Mouse (Mus musculus) limb, embryonic 12.5 days (tissue): Measurements from ENCODE around the gene Angptl2. TPM values are rescaled to one million over a fixed set of nuclear protein-coding genes. Genes with fewer than 3 reads are reported as not detected.
A peak's percentile ranks its signal among the peaks of the same experiment; 100 is the strongest.

Source experiments
- ATAC-seq: fragments of 200-750 bp; cut with Nextera tagmentation; 2 replicates; pipeline ENCODE4 v1.8.0; 2017; ENCODE audit warnings: low read depth, moderate TSS enrichment; ENCODE audit not compliant: insufficient number of reproducible peaks, insufficient read depth, low FRiP score, low TSS enrichment
- H3K27ac ChIP-seq: fragments of 300-500 bp; sonication (generic); 2 replicates; pipeline ENCODE4 v1.5.1; 2016; ENCODE audit warnings: mild to moderate bottlenecking, moderate library complexity
- H3K27me3 ChIP-seq: fragments of 300-500 bp; sonication (generic); 2 replicates; pipeline ENCODE4 v1.6.1; 2016; ENCODE audit warnings: mild to moderate bottlenecking, moderate library complexity
- H3K36me3 ChIP-seq: fragments of 300-500 bp; sonication (generic); 2 replicates; pipeline ENCODE4 v1.6.1; 2016; ENCODE audit warnings: mild to moderate bottlenecking, moderate library complexity
- H3K4me1 ChIP-seq: fragments of 300-500 bp; sonication (generic); replicated peaks from 2 replicates; pipeline ENCODE4 v1.6.1; 2016
- H3K4me2 ChIP-seq: fragments of 300-500 bp; sonication (generic); 2 replicates; pipeline ENCODE4 v1.6.1; 2016; ENCODE audit warnings: mild to moderate bottlenecking, moderate library complexity
- H3K4me3 ChIP-seq: fragments of 300-500 bp; sonication (generic); replicated peaks from 2 replicates; pipeline ENCODE4 v1.5.1; 2016; ENCODE audit warnings: mild to moderate bottlenecking
- H3K9ac ChIP-seq: fragments of 300-500 bp; sonication (generic); replicated peaks from 2 replicates; pipeline ENCODE4 v1.6.1; 2016; ENCODE audit warnings: mild to moderate bottlenecking, moderate library complexity
- H3K9me3 ChIP-seq: fragments of 300-500 bp; sonication (generic); 2 replicates; pipeline ENCODE4 v1.6.1; 2016; ENCODE audit warnings: mild to moderate bottlenecking, moderate library complexity
- WGBS: fragments of 180-500 bp; shearing (Covaris S2); methylation state at CpG from one replicate; pipeline ENCODE4 v1.1.7; 2016; 5-methylcytosine and 5-hydroxymethylcytosine counted together
- polyA plus RNA-seq: library from polyadenylated mRNA; unstranded; fragments of >200 nt; fragmentation: Nextera tagmentation; extraction: Ambion mirVana; gene quantifications from 2 replicates; pipeline ENCODE4 v1.2.1, GENCODE M21; 2016

Angptl2 gene
- polyA plus RNA-seq, 1 experiment from 2014 or later, result 54.7 TPM

DNA sequence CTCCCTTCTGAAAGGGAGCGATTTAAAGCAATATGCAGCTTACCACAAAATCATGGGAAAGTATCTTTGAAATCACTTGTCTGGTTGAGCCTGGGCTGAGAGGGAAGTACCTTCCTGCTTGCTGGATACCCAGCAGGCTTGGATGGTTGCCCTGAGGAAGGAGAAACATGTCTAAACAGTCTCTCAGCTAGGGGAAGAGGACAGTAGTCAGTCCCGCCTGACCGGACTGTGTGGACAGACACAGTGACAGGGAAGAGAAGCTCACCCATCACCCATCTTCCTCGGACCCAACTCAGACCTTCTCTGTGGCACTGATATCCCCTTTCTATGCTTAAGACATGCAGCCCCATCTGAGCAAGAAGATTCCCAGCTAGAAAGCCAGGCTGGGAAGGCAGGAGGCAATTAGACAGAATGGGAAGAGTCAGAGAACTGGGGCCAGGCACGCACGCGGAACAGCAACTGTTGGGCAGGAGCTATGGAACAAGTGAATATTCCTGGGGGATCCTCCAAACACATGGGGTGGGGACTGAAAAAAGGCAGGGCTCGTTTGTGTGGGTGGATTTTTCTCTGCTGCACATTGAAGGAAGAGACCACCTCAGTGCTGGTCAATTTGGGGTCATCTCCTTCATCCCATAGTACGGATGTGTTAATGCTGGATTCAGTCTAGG is 38.6 kb downstream of the Angptl2 start:
- 86% methylated on average over 9 of the region's 9 CpGs for WGBS
- Histone ChIP-seq H3K36me3 (0 out of 2 replicates have a peak, but pooled peaks cover 4% of the 10 kb centered on the region), H3K9ac (no peak overlapping the region)

DNA sequence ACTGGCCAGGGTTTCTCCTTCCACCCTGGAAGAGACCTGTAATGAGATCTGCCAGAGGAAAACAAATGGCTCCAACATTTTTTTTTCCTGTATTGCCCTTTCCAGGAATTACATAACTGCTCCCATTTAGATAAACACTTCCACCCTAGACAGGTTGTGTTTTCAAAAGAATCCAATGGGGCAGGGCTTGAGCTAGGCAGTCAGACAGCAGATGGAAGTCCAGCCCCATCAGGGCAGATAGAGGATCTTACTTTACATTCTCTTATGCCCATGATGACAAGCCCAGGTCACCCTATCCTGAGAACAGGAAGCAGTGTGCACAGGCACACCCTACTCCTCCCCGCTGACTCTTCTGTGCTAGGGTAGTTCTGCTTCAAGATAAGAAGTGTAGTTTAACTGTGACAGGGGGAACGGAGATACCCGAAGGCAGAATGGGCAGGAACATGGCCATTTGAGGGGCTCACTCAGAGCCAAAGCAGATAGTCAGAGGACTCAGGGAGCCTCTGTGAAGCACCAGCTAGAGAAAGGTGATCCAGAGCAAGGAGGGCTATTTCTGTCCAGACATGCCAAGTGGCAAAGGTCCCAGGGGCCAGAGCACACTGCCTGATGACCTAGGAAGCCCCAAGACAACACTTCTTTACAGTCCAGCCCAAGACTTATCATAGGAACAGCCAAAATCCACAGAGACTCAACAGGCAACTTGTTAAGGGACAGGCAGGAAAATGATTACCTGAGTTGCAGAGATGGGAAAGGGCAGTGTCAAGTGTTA is 41.1 kb downstream of the Angptl2 start:
- H3K9me3 ChIP-seq, result no peaks in the 10 kb centered on the region
- WGBS, result 93% methylated on average over 3 of the region's 3 CpGs
- H3K27ac ChIP-seq, result no peak overlapping the region
- no peak overlapping the region for H3K9ac ChIP-seq
- H3K27me3 ChIP-seq, result no peaks in the 10 kb centered on the region
- H3K4me3 ChIP-seq, result no peak overlapping the region
- H3K36me3 ChIP-seq, result no peaks in the 10 kb centered on the region
- peaks cover 12% of the 10 kb centered on the region for H3K4me1 ChIP-seq
- H3K4me2 ChIP-seq, result no peak overlapping the region
- no peak for ATAC-seq

More for the DNA sequence above, 38.6 kb downstream of the Angptl2 start:
- Histone ChIP-seq H3K4me1 (peaks cover 25% of the 10 kb centered on the region), H3K4me2 (no peak overlapping the region), H3K9me3 (no peaks in the 10 kb centered on the region), H3K27me3 (no peaks in the 10 kb centered on the region), H3K4me3 (no peak overlapping the region), H3K27ac (peak overlapping the region; percentile 31; the same call in 1 of the 2 replicates)
- ATAC-seq, result no peak

DNA sequence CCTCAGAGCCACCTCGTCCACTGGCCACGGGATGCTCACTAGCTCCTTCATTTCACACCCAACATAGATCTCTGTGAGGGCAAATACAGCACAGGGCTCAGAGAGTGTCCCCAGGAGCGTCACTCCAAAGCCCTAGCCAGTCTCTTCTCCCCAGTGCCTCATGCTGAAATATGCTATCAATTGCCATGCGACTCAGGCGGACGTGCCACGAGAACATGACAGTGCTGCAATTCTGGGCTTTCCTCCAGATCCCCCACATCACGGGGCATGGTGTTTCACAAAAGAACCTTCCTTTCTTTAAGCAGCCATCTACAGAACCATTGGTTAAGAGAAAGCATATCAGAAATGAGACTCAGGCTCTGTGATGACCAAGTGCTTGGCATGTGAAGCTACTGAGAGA is 44.9 kb downstream of the Angptl2 start:
- no peak for ATAC-seq
- Histone ChIP-seq H3K4me2 (no peak overlapping the region), H3K9ac (no peak overlapping the region), H3K27me3 (no peaks in the 10 kb centered on the region), H3K9me3 (no peaks in the 10 kb centered on the region), H3K4me3 (no peak overlapping the region), H3K36me3 (no peaks in the 10 kb centered on the region), H3K27ac (no peak overlapping the region), H3K4me1 (peaks cover 5% of the 10 kb centered on the region; the same call in 1 of the 2 replicates)
- 90% methylated on average over 8 of the region's 8 CpGs for WGBS

DNA sequence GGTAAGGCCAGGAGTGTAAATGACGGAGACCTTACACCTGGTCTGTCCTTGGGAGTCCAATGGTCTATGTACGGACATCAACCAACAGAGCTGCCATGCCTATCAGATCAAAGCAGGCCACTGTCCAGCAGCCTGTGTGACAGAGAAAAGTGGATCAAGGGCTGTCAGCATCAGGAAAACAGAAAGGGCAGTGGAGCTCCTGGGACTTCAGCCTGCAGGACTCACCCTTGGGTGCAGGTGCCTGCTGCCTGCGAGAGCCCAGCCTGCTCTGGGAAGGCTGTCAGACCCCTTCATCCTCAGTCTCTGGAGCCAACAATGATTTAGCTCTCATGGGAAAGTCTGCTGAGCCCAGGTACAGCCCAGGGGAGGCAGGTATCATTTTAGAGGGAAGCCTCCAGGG is 45.6 kb downstream of the Angptl2 start:
- no peak overlapping the region for H3K27ac ChIP-seq
- H3K4me2 ChIP-seq, result no peak overlapping the region
- no peak for ATAC-seq
- H3K4me3 ChIP-seq, result no peak overlapping the region
- H3K36me3 ChIP-seq, result no peaks in the 10 kb centered on the region
- H3K9me3 ChIP-seq, result no peaks in the 10 kb centered on the region
- WGBS, result 86% methylated on average over 3 of the region's 3 CpGs
- no peak overlapping the region for H3K9ac ChIP-seq
- H3K27me3 ChIP-seq, result no peaks in the 10 kb centered on the region
- H3K4me1 ChIP-seq, result peaks cover 7% of the 10 kb centered on the region; the same call in 1 of the 2 replicates

DNA sequence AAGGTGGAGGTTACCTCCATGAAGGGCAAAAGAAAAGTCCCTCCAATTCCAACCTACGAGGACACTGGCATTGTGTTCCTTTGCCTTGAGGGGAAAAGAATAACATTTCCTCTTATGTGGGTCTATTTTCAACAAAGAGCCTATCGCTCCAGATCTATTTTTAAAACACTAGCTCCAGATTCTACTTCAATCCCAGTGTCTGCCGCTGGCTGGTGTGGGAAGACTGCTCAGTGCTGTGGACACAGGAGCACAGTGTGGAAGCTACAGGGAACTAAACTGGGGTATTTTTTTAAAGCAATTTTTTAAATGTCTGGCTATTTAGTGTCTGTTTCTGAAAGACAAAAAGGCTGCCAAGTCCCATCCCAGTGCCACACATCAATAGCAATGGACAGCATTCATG is 49.9 kb downstream of the Angptl2 start:
- H3K4me2 ChIP-seq, result no peak overlapping the region
- peaks cover 10% of the 10 kb centered on the region; the same call in 1 of the 2 replicates for H3K4me1 ChIP-seq
- no peaks in the 10 kb centered on the region for H3K36me3 ChIP-seq
- no peak overlapping the region for H3K4me3 ChIP-seq
- no peak for ATAC-seq
- peak overlapping the region; percentile 23; the same call in 1 of the 2 replicates for H3K27ac ChIP-seq
- no peak overlapping the region for H3K9ac ChIP-seq
- no peaks in the 10 kb centered on the region for H3K27me3 ChIP-seq
- H3K9me3 ChIP-seq, result no peaks in the 10 kb centered on the region
- 81% methylated on average over 3 of the region's 3 CpGs for WGBS

DNA sequence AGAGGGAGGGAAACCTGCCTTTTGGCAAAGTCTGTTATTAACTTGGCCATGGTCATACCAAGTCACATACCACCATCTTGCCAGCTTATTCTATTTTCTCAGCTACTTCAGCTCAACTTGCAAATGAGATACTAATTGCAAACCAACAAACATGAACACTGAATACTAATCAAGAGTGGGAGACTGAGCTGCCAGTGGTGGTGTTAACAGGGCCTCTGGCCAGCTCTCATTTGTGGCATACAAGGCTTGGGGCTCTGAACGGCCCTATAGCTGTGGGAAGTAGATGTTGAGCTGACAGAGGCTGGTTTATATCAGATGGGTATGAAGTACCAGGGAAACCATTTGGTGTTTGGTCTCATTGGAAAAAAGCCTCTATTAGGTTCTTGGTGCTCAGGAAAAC is 51.2 kb downstream of the Angptl2 start:
- Histone ChIP-seq H3K27me3 (no peaks in the 10 kb centered on the region), H3K4me2 (no peak overlapping the region), H3K27ac (no peak overlapping the region), H3K4me1 (peaks cover 10% of the 10 kb centered on the region; the same call in 1 of the 2 replicates), H3K9me3 (no peaks in the 10 kb centered on the region), H3K4me3 (no peak overlapping the region), H3K36me3 (no peaks in the 10 kb centered on the region), H3K9ac (no peak overlapping the region)
- 76% methylated on average over 1 of the region's 1 CpGs for WGBS
- ATAC-seq, result no peak

DNA sequence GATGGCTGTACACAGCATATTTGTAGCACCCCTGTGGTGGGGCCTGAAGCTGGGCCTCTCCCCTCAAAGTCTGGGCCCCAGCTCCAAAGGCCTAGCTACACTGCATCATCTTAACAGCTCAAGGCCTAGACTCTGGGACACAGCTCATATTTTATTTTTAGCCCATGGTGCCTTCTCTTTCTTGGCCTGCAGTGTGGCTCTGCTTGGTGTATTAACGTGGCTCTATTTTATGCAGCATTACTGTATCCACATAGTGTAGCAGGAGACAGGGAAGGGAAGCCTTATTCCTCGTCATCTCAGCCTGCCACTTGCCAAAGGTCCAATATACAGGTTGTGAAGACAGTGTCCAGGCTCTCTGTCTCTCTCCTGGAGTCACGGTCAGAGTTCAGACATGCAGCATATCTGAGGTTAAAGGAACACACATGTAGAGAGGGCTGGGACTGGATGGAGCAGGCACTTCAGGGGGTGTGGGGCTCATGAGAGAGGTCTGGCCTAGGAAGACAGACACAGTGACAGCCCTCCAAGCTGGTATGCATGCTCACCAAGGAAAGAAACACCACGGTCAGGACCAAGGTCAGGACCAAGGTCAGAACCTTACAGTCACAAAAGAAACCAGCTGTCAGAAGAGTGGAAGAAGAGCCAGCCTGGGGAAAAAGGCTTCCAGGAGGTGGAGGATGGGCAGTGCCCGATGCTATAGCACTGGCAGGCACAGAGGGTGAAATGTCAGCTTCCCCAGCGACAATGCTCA is 52.7 kb downstream of the Angptl2 start:
- Histone ChIP-seq H3K27me3 (no peaks in the 10 kb centered on the region), H3K9ac (no peak overlapping the region), H3K27ac (no peak overlapping the region), H3K36me3 (no peaks in the 10 kb centered on the region), H3K4me2 (no peak overlapping the region), H3K4me1 (peaks cover 10% of the 10 kb centered on the region; the same call in 1 of the 2 replicates), H3K4me3 (no peak overlapping the region), H3K9me3 (no peaks in the 10 kb centered on the region)
- no peak for ATAC-seq
- whole genome bisulfite sequencing, result 79% methylated on average over 6 of the region's 6 CpGs

DNA sequence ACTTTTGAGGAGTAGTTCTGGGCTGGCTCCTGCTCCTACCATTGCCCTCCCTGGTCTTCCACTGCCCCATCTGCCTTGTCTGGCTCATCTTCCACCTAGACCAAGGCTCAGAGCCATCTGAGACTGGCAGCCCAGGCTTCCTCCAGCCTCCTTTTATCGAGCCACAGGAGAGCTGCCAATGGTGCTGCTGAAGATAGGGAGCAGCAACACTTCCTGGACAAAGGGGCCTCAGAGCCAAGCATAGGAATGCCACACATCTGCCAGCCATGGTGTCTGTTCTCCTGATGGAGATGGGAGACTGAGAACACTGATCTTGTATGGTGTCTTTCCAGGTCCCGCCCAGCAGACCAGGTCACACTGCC is 53.2 kb downstream of the Angptl2 start:
- Histone ChIP-seq H3K27me3 (no peaks in the 10 kb centered on the region), H3K27ac (no peak overlapping the region), H3K4me3 (no peak overlapping the region), H3K4me1 (peaks cover 10% of the 10 kb centered on the region; the same call in 1 of the 2 replicates), H3K36me3 (no peaks in the 10 kb centered on the region), H3K4me2 (no peak overlapping the region), H3K9me3 (no peaks in the 10 kb centered on the region), H3K9ac (no peak overlapping the region)
- 89% methylated on average over 2 of the region's 2 CpGs for WGBS
- no peak for ATAC-seq

DNA sequence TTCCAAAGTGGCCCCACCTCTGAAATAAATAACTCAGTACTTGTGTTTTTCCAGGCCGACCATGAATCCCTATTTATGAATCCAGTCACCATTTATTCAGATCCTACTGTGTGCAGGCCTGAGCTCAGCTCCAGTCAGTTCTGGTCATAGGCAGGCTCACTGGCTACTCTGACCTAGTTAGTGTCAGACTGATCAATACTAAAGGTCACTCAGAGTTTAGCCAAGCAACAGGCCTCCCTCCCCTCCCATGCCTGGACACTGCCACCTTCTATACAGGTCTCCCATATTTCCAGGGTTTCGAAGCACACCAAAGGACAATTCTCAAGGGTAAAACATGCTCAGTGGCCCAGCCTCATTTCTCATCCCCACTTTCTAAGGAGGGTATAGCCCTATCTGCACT is 54.7 kb downstream of the Angptl2 start:
- H3K27me3 ChIP-seq, result no peaks in the 10 kb centered on the region
- H3K4me2 ChIP-seq, result no peak overlapping the region
- H3K4me1 ChIP-seq, result peaks cover 6% of the 10 kb centered on the region; the same call in 1 of the 2 replicates
- H3K27ac ChIP-seq, result no peak overlapping the region
- no peaks in the 10 kb centered on the region for H3K36me3 ChIP-seq
- H3K4me3 ChIP-seq, result no peak overlapping the region
- 82% methylated on average over 2 of the region's 2 CpGs for WGBS
- ATAC-seq, result no peak
- no peak overlapping the region for H3K9ac ChIP-seq
- H3K9me3 ChIP-seq, result no peaks in the 10 kb centered on the region

DNA sequence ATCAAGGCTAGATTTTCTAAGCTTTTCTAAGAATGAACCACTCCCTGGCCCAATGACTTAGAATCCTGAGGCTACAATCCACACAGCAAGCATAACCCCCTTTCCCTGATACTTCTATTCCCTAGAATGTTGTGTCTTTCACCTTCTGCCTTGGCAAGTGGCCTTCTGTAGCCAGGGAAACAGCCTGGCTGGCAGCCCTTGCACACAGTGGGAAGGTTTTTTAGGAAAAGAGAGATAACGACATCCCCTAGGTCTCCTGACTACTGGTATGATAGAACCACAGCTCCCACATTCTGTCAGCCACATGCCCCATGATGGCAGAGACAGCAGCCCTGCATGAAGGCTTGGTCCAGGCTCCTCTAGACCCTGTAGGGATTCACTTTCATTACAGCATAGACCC is 55.6 kb downstream of the Angptl2 start:
- 67% methylated on average over 1 of the region's 1 CpGs for WGBS
- H3K27me3 ChIP-seq, result no peaks in the 10 kb centered on the region
- H3K4me3 ChIP-seq, result no peak overlapping the region
- no peaks in the 10 kb centered on the region for H3K9me3 ChIP-seq
- H3K36me3 ChIP-seq, result no peaks in the 10 kb centered on the region
- no peak overlapping the region for H3K9ac ChIP-seq
- no peak overlapping the region for H3K4me2 ChIP-seq
- H3K4me1 ChIP-seq, result 0 out of 2 replicates have a peak, but pooled peaks cover 2% of the 10 kb centered on the region
- no peak overlapping the region for H3K27ac ChIP-seq
- no peak for ATAC-seq
